Mouse (Mus musculus) heart, embryonic 14.5 days (tissue): ENCODE measurements around the gene Anxa4. TPM values are rescaled to one million over a fixed set of nuclear protein-coding genes. Genes with fewer than 3 reads are reported as not detected.
A peak's percentile ranks its signal among the peaks of the same experiment; 100 is the strongest.

Source experiments
- ATAC-seq: fragments of 200-750 bp; cut with Nextera tagmentation; 2 replicates; pipeline ENCODE4 v1.8.0; 2017; ENCODE audit warnings: low read depth, moderate TSS enrichment; ENCODE audit not compliant: insufficient number of reproducible peaks, insufficient read depth, low FRiP score
- H3K27ac ChIP-seq, 2 experiments: fragments of 200-500 bp in 1 of 2; fragments of 300-500 bp in 1 of 2; sonication (generic) in 1 of 2; replicated peaks in 1 of 2; 2 replicates each; pipeline ENCODE4 v1.5.1; 2012 to 2014; ENCODE audit warnings: low read depth in 2 of 2, low read length in 2 of 2, control low read depth in 1 of 2, mild to moderate bottlenecking in 1 of 2, mixed read lengths in 1 of 2; ENCODE audit not compliant: control insufficient read depth in 1 of 2, insufficient read depth in 1 of 2
- H3K27me3 ChIP-seq: fragments of 300-500 bp; sonication (generic); 2 replicates; pipeline ENCODE4 v1.6.1; 2014; ENCODE audit warnings: mild to moderate bottlenecking, low read length, control low read depth; ENCODE audit not compliant: control insufficient read depth, insufficient read depth
- H3K36me3 ChIP-seq: fragments of 300-500 bp; sonication (generic); 2 replicates; pipeline ENCODE4 v1.6.1; 2014; ENCODE audit warnings: mild to moderate bottlenecking, control low read depth, low read length, mixed read lengths; ENCODE audit not compliant: control insufficient read depth, insufficient read depth
- H3K4me1 ChIP-seq, 2 experiments: fragments of 200-500 bp in 1 of 2; fragments of 300-500 bp in 1 of 2; sonication (generic) in 1 of 2; 2 replicates each; pipeline ENCODE4 v1.6.1; 2012 to 2014; ENCODE audit warnings: low read length in 2 of 2, control low read depth in 1 of 2, mixed read lengths in 1 of 2; ENCODE audit not compliant: control insufficient read depth in 2 of 2, insufficient read depth in 2 of 2
- H3K4me2 ChIP-seq: fragments of 300-500 bp; sonication (generic); 2 replicates; pipeline ENCODE4 v1.6.1; 2014; ENCODE audit warnings: mild to moderate bottlenecking, low read length
- H3K4me3 ChIP-seq, 2 experiments: fragments of 200-500 bp in 1 of 2; fragments of 300-500 bp in 1 of 2; sonication (generic) in 1 of 2; 2 replicates each; pipeline ENCODE4 v1.5.1; 2012 to 2014; ENCODE audit warnings: low read length in 2 of 2, mild to moderate bottlenecking in 2 of 2, control low read depth in 1 of 2, low read depth in 1 of 2, moderate library complexity in 1 of 2; ENCODE audit not compliant: control insufficient read depth in 1 of 2, insufficient read depth in 1 of 2
- H3K9ac ChIP-seq: fragments of 300-500 bp; sonication (generic); 2 replicates; pipeline ENCODE4 v1.6.1; 2014; ENCODE audit warnings: mild to moderate bottlenecking, low read length
- H3K9me3 ChIP-seq: fragments of 300-500 bp; sonication (generic); 2 replicates; pipeline ENCODE4 v1.6.1; 2016; ENCODE audit warnings: low read length, control low read depth; ENCODE audit not compliant: control insufficient read depth
- WGBS: fragments of 180-500 bp; shearing (Covaris S2); extraction: QIAGEN DNeasy Blood & Tissue Kit; methylation state at CpG from one replicate; pipeline ENCODE4 v1.1.7; 2014; 5-methylcytosine and 5-hydroxymethylcytosine counted together
- polyA plus RNA-seq: library from polyadenylated mRNA; unstranded; fragments of >200 nt; fragmentation: Nextera tagmentation; extraction: Ambion mirVana; gene quantifications from 2 replicates; pipeline ENCODE4 v1.2.1, GENCODE M21; 2014

Anxa4 gene
- polyA plus RNA-seq, 1 experiment from 2014 or later = 30.3 TPM

GRCm38 (mm10) chr6:86781361-86781957 is 11.9 kb downstream of the Anxa4 start:
- WGBS = 34% methylated on average over 2 of the region's 2 CpGs
- no peaks in the 10 kb centered on the region for H3K36me3 ChIP-seq
- H3K4me2 ChIP-seq = no peak overlapping the region
- H3K9me3 ChIP-seq = no peaks in the 10 kb centered on the region
- no peak overlapping the region for H3K9ac ChIP-seq
- H3K4me1 ChIP-seq = peaks cover 0 to 6% of the 10 kb centered on the region in 2 experiments; a peak in 2 of 4 replicates
- no peak for ATAC-seq
- H3K27me3 ChIP-seq = no peaks in the 10 kb centered on the region
- H3K27ac ChIP-seq = no peak overlapping the region
- H3K4me3 ChIP-seq = no peak overlapping the region

GRCm38 (mm10) chr6:86778910-86779594 is 14.3 kb downstream of the Anxa4 start:
- no peak overlapping the region for H3K4me3 ChIP-seq
- no peak overlapping the region for H3K9ac ChIP-seq
- no peak for ATAC-seq
- no peaks in the 10 kb centered on the region for H3K9me3 ChIP-seq
- H3K4me2 ChIP-seq = no peak overlapping the region
- no peak overlapping the region for H3K27ac ChIP-seq
- 89% methylated on average over 10 of the region's 10 CpGs for WGBS
- H3K36me3 ChIP-seq = no peaks in the 10 kb centered on the region
- H3K27me3 ChIP-seq = no peaks in the 10 kb centered on the region
- peaks cover 4 to 12% of the 10 kb centered on the region in 2 experiments for H3K4me1 ChIP-seq

DNA sequence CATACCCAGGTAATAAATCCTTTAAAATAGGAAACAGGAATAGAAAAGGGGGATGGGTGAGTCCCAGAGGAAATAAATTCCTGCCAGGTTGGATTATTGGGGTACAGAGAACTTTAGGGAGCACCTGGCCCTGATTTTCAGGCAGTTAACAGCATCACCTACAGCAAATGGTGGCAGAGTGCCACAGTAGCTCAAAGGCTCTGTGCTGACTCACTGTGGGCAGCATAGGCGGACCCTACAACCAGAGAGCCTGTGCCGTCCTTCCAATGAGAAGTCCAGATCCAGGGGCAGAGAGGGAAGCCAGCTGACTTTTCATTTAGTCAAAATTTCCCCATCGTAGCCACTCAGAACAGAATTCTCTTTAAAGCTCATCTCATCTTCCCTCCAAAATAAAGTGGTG is 16.2 kb downstream of the Anxa4 start:
- H3K36me3 ChIP-seq = no peaks in the 10 kb centered on the region
- H3K27me3 ChIP-seq = no peaks in the 10 kb centered on the region
- no peak overlapping the region for H3K9ac ChIP-seq
- ATAC-seq = no peak
- no peak overlapping the region for H3K27ac ChIP-seq
- no peak overlapping the region for H3K4me2 ChIP-seq
- WGBS = 81% methylated on average over 3 of the region's 3 CpGs
- H3K4me3 ChIP-seq = no peak overlapping the region
- peaks cover 4 to 12% of the 10 kb centered on the region in 2 experiments for H3K4me1 ChIP-seq
- H3K9me3 ChIP-seq = no peaks in the 10 kb centered on the region

DNA sequence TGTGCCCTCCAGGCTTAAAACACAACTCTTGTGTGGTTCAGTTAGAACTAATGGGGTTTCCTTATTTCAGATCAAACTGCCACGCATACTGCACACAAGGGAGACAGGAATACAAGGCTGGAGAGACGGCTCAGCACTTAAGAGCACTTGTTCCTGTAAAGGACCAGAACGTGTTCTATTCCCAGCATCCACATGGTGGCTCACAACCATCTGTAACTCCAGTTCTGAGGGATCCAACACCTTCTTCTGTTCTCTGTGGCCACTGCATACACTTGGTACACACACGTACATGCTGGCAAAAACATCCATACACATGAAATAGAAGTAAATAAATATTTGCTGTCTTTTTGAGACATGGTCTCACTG is 16.7 kb downstream of the Anxa4 start:
- no peak overlapping the region for H3K4me3 ChIP-seq
- H3K9me3 ChIP-seq = no peaks in the 10 kb centered on the region
- H3K4me1 ChIP-seq = peaks cover 4 to 12% of the 10 kb centered on the region in 2 experiments
- peak overlapping the region; percentile 23 to 51; a peak in 2 of 4 replicates for H3K27ac ChIP-seq
- H3K9ac ChIP-seq = no peak overlapping the region
- H3K27me3 ChIP-seq = no peaks in the 10 kb centered on the region
- H3K36me3 ChIP-seq = no peaks in the 10 kb centered on the region
- H3K4me2 ChIP-seq = peak overlapping the region; percentile 9; the same call in 1 of the 2 replicates
- WGBS = 31% methylated on average over 4 of the region's 4 CpGs
- ATAC-seq = no peak

DNA sequence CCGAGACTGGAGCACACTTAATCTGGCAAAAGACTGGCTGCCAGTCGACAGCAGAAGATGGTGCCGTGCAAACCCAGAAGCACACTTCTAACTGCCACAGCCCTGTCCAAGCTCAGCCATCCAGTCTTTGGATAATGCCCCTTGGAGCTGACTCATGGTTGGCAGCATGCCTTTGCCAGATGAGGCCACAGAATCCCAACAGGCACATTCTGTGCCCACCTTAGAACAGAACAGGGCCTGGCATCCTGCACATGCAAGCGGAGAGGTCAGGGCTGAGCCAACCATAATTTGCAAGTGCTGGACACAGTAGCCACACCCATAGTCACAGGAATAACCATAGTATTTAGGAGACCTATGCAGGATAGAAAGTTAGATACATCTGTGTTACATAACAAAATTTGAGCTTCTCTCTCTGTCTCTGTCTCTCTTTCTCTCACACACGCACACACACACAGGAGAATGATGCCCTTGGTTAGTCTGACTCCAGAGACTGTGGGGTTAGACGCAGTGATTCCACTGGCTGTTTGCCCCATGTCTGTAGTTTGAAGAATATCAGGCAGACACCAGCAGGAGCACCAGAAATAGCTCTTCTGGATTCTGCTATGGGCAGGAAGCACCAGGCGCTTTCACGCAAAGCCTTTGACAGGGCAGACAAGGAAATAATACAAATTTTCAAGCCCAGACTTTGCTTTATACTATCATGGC is 17.2 kb downstream of the Anxa4 start:
- H3K4me3 ChIP-seq = no peak overlapping the region
- 57% methylated on average over 8 of the region's 8 CpGs for WGBS
- no peak overlapping the region for H3K9ac ChIP-seq
- peak overlapping the region; percentile 23 to 51; a peak in 2 of 4 replicates for H3K27ac ChIP-seq
- H3K36me3 ChIP-seq = no peaks in the 10 kb centered on the region
- peaks cover 4 to 12% of the 10 kb centered on the region in 2 experiments for H3K4me1 ChIP-seq
- H3K4me2 ChIP-seq = peak overlapping the region; percentile 9; the same call in 1 of the 2 replicates
- ATAC-seq = no peak; the same call in 1 of the 2 replicates
- H3K9me3 ChIP-seq = no peaks in the 10 kb centered on the region
- no peaks in the 10 kb centered on the region for H3K27me3 ChIP-seq

GRCm38 (mm10) chr6:86774937-86775336 is 18.4 kb downstream of the Anxa4 start:
- Histone ChIP-seq H3K36me3 (no peaks in the 10 kb centered on the region), H3K4me3 (no peak overlapping the region), H3K4me1 (peaks cover 4 to 12% of the 10 kb centered on the region in 2 experiments), H3K4me2 (no peak overlapping the region), H3K27ac (no peak overlapping the region), H3K9me3 (no peaks in the 10 kb centered on the region), H3K27me3 (no peaks in the 10 kb centered on the region), H3K9ac (no peak overlapping the region)
- ATAC-seq = no peak
- 71% methylated on average over 6 of the region's 6 CpGs for WGBS

- Histone ChIP-seq H3K27ac (no peak overlapping the region), H3K9me3 (no peaks in the 10 kb centered on the region), H3K4me1 (peaks cover 4 to 12% of the 10 kb centered on the region in 2 experiments), H3K27me3 (no peaks in the 10 kb centered on the region), H3K4me3 (no peak overlapping the region), H3K4me2 (no peak overlapping the region), H3K36me3 (no peaks in the 10 kb centered on the region), H3K9ac (no peak overlapping the region)
- WGBS = 75% methylated on average over 4 of the region's 4 CpGs
- ATAC-seq = no peak
Observed at GRCm38 (mm10) chr6:86773830-86774229, 19.6 kb downstream of the Anxa4 start.
